Mouse (Mus musculus) bone marrow, adult 2 months (tissue): ENCODE results near the gene Mageh1. TPM values are rescaled to one million over a fixed set of nuclear protein-coding genes. Genes with fewer than 3 reads are reported as not detected.

Experiments used
- polyA plus RNA-seq: library from polyadenylated mRNA; stranded (reverse); fragments of >200 nt; gene quantifications from 2 replicates; pipeline ENCODE4 v1.2.4, GENCODE M21; 2011; ENCODE audit warnings: low replicate concordance; ENCODE audit not compliant: missing spikeins, insufficient read depth, insufficient read length

Gene Mageh1
- polyA plus RNA-seq, 1 experiment: not detected

Other genes with a start within 250 kb of the Mageh1 start
- not detected in 2 replicates for gene Usp51, start 31.1 kb downstream of the Mageh1 start, polyA plus RNA-seq
- gene Foxr2, start 81.2 kb upstream of the Mageh1 start, polyA plus RNA-seq: not detected in 2 replicates
- 3.2 TPM in 1 of 2 replicates, not detected in the other for gene Rragb, start 102.4 kb upstream of the Mageh1 start, polyA plus RNA-seq
- 1.0 and 4.7 TPM in 2 replicates for gene Klf8, start 199.9 kb upstream of the Mageh1 start, polyA plus RNA-seq